Mouse (Mus musculus): ENCODE measurements at regions not wholly inside any gene's neighbourhood (a gene's known extent, or its start where the extent isn't known, plus 50 kb on each side); places are given as distances from the start of the nearest gene placed in this dataset.

- Histone ChIP-seq H3K9me3 (no peaks in the 10 kb centered on the region), H3K4me2 (no peak overlapping the region), H3K27me3 (no peaks in the 10 kb centered on the region), H3K27ac (no peak overlapping the region), H3K4me3 (no peak overlapping the region), H3K36me3 (no peaks in the 10 kb centered on the region), H3K4me1 (no peaks in the 10 kb centered on the region), H3K9ac (no peak overlapping the region)
- ATAC-seq (ENCODE audit: borderline replicate concordance, extremely low read depth, low FRiP score, low TSS enrichment), result no peak
- WGBS, result 87% methylated on average over 11 of the region's 11 CpGs
Measured at GRCm38 (mm10) chr4:47534959-47535358, 60.5 kb downstream of the Sec61b start.

DNA sequence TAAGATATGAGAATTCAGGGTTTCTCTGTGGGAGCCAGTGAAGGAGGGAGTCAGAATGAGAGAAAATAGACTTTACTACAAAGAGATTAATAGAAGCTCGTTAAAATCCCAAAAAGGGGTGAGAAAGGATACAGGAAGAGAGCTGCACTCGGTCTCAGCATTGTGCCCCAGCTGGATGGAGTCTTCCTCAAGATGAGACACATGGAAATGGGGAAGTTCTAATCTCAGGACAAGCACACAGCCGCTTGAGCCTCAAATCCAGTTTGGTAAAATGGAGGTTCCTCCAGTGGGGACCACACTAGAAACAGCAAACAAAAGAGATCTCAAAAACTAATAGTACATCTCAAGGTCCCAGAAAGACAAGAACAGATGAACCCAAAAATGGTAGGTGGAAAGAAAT lies 93.2 kb downstream of the Sec61b start:
- no peak overlapping the region for H3K4me3 ChIP-seq
- no peak for ATAC-seq (ENCODE audit: borderline replicate concordance, extremely low read depth, low FRiP score, low TSS enrichment)
- WGBS, result 68% methylated on average over 3 of the region's 3 CpGs

GRCm38 (mm10) chr4:47570846-47571245 lies 96.4 kb downstream of the Sec61b start:
- no peak overlapping the region for H3K4me2 ChIP-seq
- WGBS, result 91% methylated on average over 5 of the region's 5 CpGs
- H3K9me3 ChIP-seq, result no peaks in the 10 kb centered on the region
- H3K27me3 ChIP-seq, result no peaks in the 10 kb centered on the region
- no peak for ATAC-seq (ENCODE audit: borderline replicate concordance, extremely low read depth, low FRiP score, low TSS enrichment)
- H3K36me3 ChIP-seq, result no peaks in the 10 kb centered on the region
- H3K27ac ChIP-seq, result no peak overlapping the region
- no peak overlapping the region for H3K9ac ChIP-seq
- H3K4me3 ChIP-seq, result no peak overlapping the region
- H3K4me1 ChIP-seq, result no peaks in the 10 kb centered on the region

More for the DNA sequence above, 93.2 kb downstream of the Sec61b start:
- Histone ChIP-seq H3K36me3 (no peaks in the 10 kb centered on the region), H3K27ac (no peak overlapping the region), H3K4me2 (no peak overlapping the region), H3K9me3 (no peaks in the 10 kb centered on the region), H3K4me1 (no peaks in the 10 kb centered on the region), H3K9ac (no peak overlapping the region), H3K27me3 (no peaks in the 10 kb centered on the region)

DNA sequence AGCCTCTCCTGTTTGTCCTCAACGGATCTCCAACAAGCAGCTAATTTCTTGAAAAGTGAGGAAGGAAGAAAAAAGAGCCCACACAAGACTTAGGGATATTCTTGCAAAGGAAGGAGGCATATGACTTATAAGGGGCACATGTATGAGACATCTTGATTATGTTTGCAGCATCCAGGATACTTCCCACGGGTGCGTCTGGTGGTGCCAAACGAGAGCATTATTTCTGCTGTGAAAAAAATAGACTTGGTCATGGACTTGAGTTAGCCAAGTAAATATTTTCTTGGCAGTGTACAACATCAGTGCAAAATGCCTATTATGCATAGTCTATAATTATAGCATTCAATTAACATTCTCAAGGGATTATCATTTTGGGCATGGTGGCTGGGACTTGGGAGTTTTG lies 101.6 kb downstream of the Sec61b start:
- H3K36me3 ChIP-seq, result no peaks in the 10 kb centered on the region
- no peaks in the 10 kb centered on the region for H3K4me1 ChIP-seq
- no peak overlapping the region for H3K4me2 ChIP-seq
- ATAC-seq (ENCODE audit: borderline replicate concordance, extremely low read depth, low FRiP score, low TSS enrichment), result no peak
- 77% methylated on average over 4 of the region's 4 CpGs for WGBS
- H3K9ac ChIP-seq, result no peak overlapping the region
- no peak overlapping the region for H3K27ac ChIP-seq
- no peaks in the 10 kb centered on the region for H3K27me3 ChIP-seq
- H3K4me3 ChIP-seq, result no peak overlapping the region
- H3K9me3 ChIP-seq, result no peaks in the 10 kb centered on the region

GRCm38 (mm10) chr4:47577490-47577889 lies 103.0 kb downstream of the Sec61b start:
- H3K27ac ChIP-seq, result no peak overlapping the region
- ATAC-seq (ENCODE audit: borderline replicate concordance, extremely low read depth, low FRiP score, low TSS enrichment), result no peak
- 80% methylated on average over 3 of the region's 3 CpGs for WGBS
- H3K4me1 ChIP-seq, result no peaks in the 10 kb centered on the region
- no peak overlapping the region for H3K4me2 ChIP-seq
- H3K9ac ChIP-seq, result no peak overlapping the region
- H3K27me3 ChIP-seq, result no peaks in the 10 kb centered on the region
- H3K9me3 ChIP-seq, result no peaks in the 10 kb centered on the region
- no peaks in the 10 kb centered on the region for H3K36me3 ChIP-seq
- no peak overlapping the region for H3K4me3 ChIP-seq

- no peaks in the 10 kb centered on the region for H3K9me3 ChIP-seq
- H3K4me3 ChIP-seq, result no peak overlapping the region
- H3K27me3 ChIP-seq, result no peaks in the 10 kb centered on the region
- H3K9ac ChIP-seq, result no peak overlapping the region
- H3K27ac ChIP-seq, result no peak overlapping the region
- H3K4me2 ChIP-seq, result no peak overlapping the region
- no peaks in the 10 kb centered on the region for H3K36me3 ChIP-seq
- ATAC-seq (ENCODE audit: borderline replicate concordance, extremely low read depth, low FRiP score, low TSS enrichment), result no peak
- WGBS, result 76% methylated on average over 10 of the region's 10 CpGs
- H3K4me1 ChIP-seq, result no peaks in the 10 kb centered on the region
Measured at GRCm38 (mm10) chr4:47578637-47579036, 104.2 kb downstream of the Sec61b start.

DNA sequence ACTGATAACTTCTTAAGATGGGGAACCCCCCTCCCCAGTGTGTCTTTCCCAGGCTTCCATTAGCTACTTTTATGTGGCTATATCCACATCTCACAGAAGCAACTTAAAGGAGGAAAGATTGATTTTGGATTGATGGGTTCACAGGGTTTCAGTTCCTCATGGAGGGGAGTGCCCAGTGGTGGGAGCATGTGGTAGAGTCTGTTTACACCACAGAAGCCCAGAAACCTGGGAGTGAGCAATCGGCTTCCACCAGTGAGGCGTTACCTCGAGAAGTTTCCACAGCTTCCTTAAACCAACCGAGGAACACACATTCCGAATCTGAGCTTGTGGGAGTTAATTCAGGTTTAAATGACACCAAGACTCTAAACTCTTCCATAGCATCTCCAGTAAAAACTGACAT lies 106.1 kb downstream of the Sec61b start:
- ATAC-seq (ENCODE audit: borderline replicate concordance, extremely low read depth, low FRiP score, low TSS enrichment), result no peak
- Histone ChIP-seq H3K27ac (no peak overlapping the region), H3K4me3 (no peak overlapping the region), H3K4me1 (no peaks in the 10 kb centered on the region), H3K36me3 (no peaks in the 10 kb centered on the region), H3K4me2 (no peak overlapping the region), H3K9ac (no peak overlapping the region), H3K9me3 (no peaks in the 10 kb centered on the region), H3K27me3 (no peaks in the 10 kb centered on the region)
- 85% methylated on average over 5 of the region's 5 CpGs for WGBS

- H3K27me3 ChIP-seq, result no peaks in the 10 kb centered on the region
- H3K4me3 ChIP-seq, result no peak overlapping the region
- H3K4me2 ChIP-seq, result no peak overlapping the region
- H3K9me3 ChIP-seq, result no peaks in the 10 kb centered on the region
- H3K4me1 ChIP-seq, result no peaks in the 10 kb centered on the region
- no peak overlapping the region for H3K27ac ChIP-seq
- WGBS, result 47% methylated on average over 5 of the region's 5 CpGs
- H3K36me3 ChIP-seq, result no peaks in the 10 kb centered on the region
- no peak; the same call in 1 of the 2 replicates for ATAC-seq (ENCODE audit: borderline replicate concordance, extremely low read depth, low FRiP score, low TSS enrichment)
- H3K9ac ChIP-seq, result no peak overlapping the region
Measured at GRCm38 (mm10) chr4:47587256-47587655, 112.8 kb downstream of the Sec61b start.

- no peaks in the 10 kb centered on the region for H3K36me3 ChIP-seq
Measured at GRCm38 (mm10) chr4:47592271-47592986, 118.0 kb downstream of the Sec61b start.

GRCm38 (mm10) chr4:47593155-47593554 lies 118.7 kb downstream of the Sec61b start:
- H3K36me3 ChIP-seq, result no peaks in the 10 kb centered on the region
- no peak for ATAC-seq (ENCODE audit: borderline replicate concordance, extremely low read depth, low FRiP score, low TSS enrichment)
- H3K27me3 ChIP-seq, result no peaks in the 10 kb centered on the region
- no peaks in the 10 kb centered on the region for H3K4me1 ChIP-seq
- no peak overlapping the region for H3K27ac ChIP-seq
- no peaks in the 10 kb centered on the region for H3K9me3 ChIP-seq
- no peak overlapping the region for H3K4me2 ChIP-seq
- no peak overlapping the region for H3K4me3 ChIP-seq
- H3K9ac ChIP-seq, result no peak overlapping the region
- 68% methylated on average over 7 of the region's 7 CpGs for WGBS

More at GRCm38 (mm10) chr4:47592271-47592986, 118.0 kb downstream of the Sec61b start:
- Histone ChIP-seq H3K27me3 (no peaks in the 10 kb centered on the region), H3K9ac (no peak overlapping the region), H3K4me1 (no peaks in the 10 kb centered on the region), H3K4me2 (no peak overlapping the region), H3K4me3 (no peak overlapping the region), H3K9me3 (no peaks in the 10 kb centered on the region), H3K27ac (no peak overlapping the region)
- WGBS, result 84% methylated on average over 11 of the region's 11 CpGs
- no peak for ATAC-seq (ENCODE audit: borderline replicate concordance, extremely low read depth, low FRiP score, low TSS enrichment)

GRCm38 (mm10) chr4:47594171-47594570 lies 119.7 kb downstream of the Sec61b start:
- H3K27ac ChIP-seq, result no peak overlapping the region
- ATAC-seq (ENCODE audit: borderline replicate concordance, extremely low read depth, low FRiP score, low TSS enrichment), result no peak
- H3K9ac ChIP-seq, result no peak overlapping the region
- H3K9me3 ChIP-seq, result no peaks in the 10 kb centered on the region
- H3K4me3 ChIP-seq, result no peak overlapping the region
- no peaks in the 10 kb centered on the region for H3K36me3 ChIP-seq
- no peaks in the 10 kb centered on the region for H3K27me3 ChIP-seq
- no peaks in the 10 kb centered on the region for H3K4me1 ChIP-seq
- H3K4me2 ChIP-seq, result no peak overlapping the region
- 82% methylated on average over 6 of the region's 6 CpGs for WGBS

- H3K9ac ChIP-seq, result no peak overlapping the region
- WGBS, result 74% methylated on average over 10 of the region's 10 CpGs
- no peak overlapping the region for H3K4me3 ChIP-seq
- no peaks in the 10 kb centered on the region for H3K4me1 ChIP-seq
- no peak for ATAC-seq (ENCODE audit: borderline replicate concordance, extremely low read depth, low FRiP score, low TSS enrichment)
- H3K9me3 ChIP-seq, result no peaks in the 10 kb centered on the region
- H3K27ac ChIP-seq, result no peak overlapping the region
- H3K27me3 ChIP-seq, result no peaks in the 10 kb centered on the region
- H3K36me3 ChIP-seq, result no peaks in the 10 kb centered on the region
- H3K4me2 ChIP-seq, result no peak overlapping the region
Measured at GRCm38 (mm10) chr4:47595841-47596240, 121.4 kb downstream of the Sec61b start.

GRCm38 (mm10) chr4:47597586-47597985 lies 123.1 kb downstream of the Sec61b start:
- no peaks in the 10 kb centered on the region for H3K4me1 ChIP-seq
- ATAC-seq (ENCODE audit: borderline replicate concordance, extremely low read depth, low FRiP score, low TSS enrichment), result no peak
- no peaks in the 10 kb centered on the region for H3K9me3 ChIP-seq
- WGBS, result 61% methylated on average over 7 of the region's 7 CpGs
- H3K9ac ChIP-seq, result no peak overlapping the region
- no peak overlapping the region for H3K4me3 ChIP-seq
- no peak overlapping the region for H3K27ac ChIP-seq
- H3K36me3 ChIP-seq, result no peaks in the 10 kb centered on the region
- no peaks in the 10 kb centered on the region for H3K27me3 ChIP-seq
- H3K4me2 ChIP-seq, result no peak overlapping the region

Data from lung, embryonic 15.5 days (tissue).